Mouse (Mus musculus): Measurements from ENCODE around the gene Sh3gl2. TPM values are rescaled to one million over a fixed set of nuclear protein-coding genes. Genes with fewer than 3 reads are reported as not detected.

Gene Sh3gl2
- polyA plus RNA-seq, 1 experiment: not detected

DNA sequence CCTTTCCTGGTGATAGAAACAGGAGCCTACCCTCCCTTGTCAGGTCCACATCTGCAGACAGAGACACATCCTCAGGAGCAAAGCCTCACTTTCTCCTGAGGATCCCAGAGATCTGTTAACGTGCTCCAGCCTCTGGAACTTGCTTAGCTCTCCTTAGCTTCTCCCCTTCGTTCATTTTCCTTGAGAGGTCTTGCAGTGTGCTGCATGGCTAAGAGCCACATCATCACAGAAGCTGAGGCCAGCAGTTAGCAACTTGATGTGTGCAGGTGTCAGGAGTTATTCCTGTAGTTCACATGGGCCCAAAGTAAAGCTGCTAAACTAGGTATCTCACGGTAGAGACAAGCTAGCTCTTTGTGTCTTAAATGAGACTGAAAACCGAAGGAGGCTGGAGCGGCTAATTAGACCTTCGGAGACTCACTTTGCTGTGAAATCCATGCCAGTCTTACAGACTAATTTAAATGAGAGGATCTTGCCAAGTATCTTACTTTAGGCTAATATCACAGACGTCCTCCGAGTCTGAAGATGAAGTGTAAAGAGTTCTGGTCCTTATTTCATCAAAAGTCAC is 143.2 kb downstream of the Sh3gl2 start:
- no peaks in the 10 kb centered on the region for H3K79me3 ChIP-seq (ENCODE audit: low read depth)
- H3ac ChIP-seq (ENCODE audit: control insufficient read depth, insufficient read length, low read depth): no peak overlapping the region
- H3K27me3 ChIP-seq (ENCODE audit: control insufficient read depth, insufficient read depth, insufficient read length): peaks cover 3% of the 10 kb centered on the region
- H3K4me3 ChIP-seq (ENCODE audit: insufficient read depth, poor library complexity, severe bottlenecking): no peak overlapping the region
- TF ChIP-seq MYOD1 (IDR thresholded peaks at IDR 0.05; ENCODE audit: control insufficient read depth, insufficient read length, low read depth) (no peak), MAX (IDR thresholded peaks at IDR 0.05) (no peak), USF1 (IDR thresholded peaks at IDR 0.05; ENCODE audit: low read depth) (no peak), CEBPB (IDR thresholded peaks at IDR 0.05; ENCODE audit: low read depth) (no peak)
- no peaks in the 10 kb centered on the region for H3K79me2 ChIP-seq (ENCODE audit: control insufficient read depth, insufficient read depth)
- no peaks in the 10 kb centered on the region for H3K36me3 ChIP-seq (ENCODE audit: control insufficient read depth, insufficient read depth)

DNA sequence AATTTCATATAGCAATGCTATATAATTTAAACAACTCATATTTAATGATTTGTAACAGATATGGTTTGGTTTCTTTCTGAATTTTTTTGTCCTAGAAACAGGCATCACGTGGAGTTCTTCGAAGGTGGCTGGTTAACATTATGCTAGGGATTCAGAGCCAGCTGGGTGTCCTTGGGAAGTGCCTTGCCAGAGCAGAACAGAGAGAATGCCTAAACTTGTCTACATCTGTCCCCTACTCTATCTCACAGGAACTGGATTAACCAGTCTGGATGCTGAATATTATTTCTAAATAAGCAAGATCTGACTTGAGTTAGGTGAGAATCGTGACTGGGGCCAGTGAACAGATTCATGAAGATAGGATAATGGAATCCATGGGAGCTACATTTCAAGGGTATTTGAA is 157.7 kb downstream of the Sh3gl2 start:
- Histone ChIP-seq H3K36me3 (ENCODE audit: control insufficient read depth, insufficient read depth) (no peaks in the 10 kb centered on the region), H3ac (ENCODE audit: control insufficient read depth, insufficient read length, low read depth) (no peak overlapping the region), H3K79me2 (ENCODE audit: control insufficient read depth, insufficient read depth) (no peaks in the 10 kb centered on the region), H3K79me3 (ENCODE audit: low read depth) (no peaks in the 10 kb centered on the region), H3K4me3 (ENCODE audit: insufficient read depth, poor library complexity, severe bottlenecking) (no peak overlapping the region), H3K27me3 (ENCODE audit: control insufficient read depth, insufficient read depth, insufficient read length) (no peaks in the 10 kb centered on the region)
- TF ChIP-seq MYOD1 (IDR thresholded peaks at IDR 0.05; ENCODE audit: control insufficient read depth, insufficient read length, low read depth): no peak
- no peak for TF ChIP-seq USF1 (IDR thresholded peaks at IDR 0.05; ENCODE audit: low read depth)
- TF ChIP-seq MYOG (IDR thresholded peaks at IDR 0.05; ENCODE audit: control insufficient read depth, extremely low read depth, insufficient read length): no peak
- no peak for TF ChIP-seq FOSL1 (IDR thresholded peaks at IDR 0.05; ENCODE audit: insufficient read depth, low read length, poor library complexity, severe bottlenecking)
- no peak for TF ChIP-seq CEBPB (IDR thresholded peaks at IDR 0.05; ENCODE audit: low read depth)
- no peak for TF ChIP-seq MAX (IDR thresholded peaks at IDR 0.05)
- TF ChIP-seq CTCF (IDR thresholded peaks at IDR 0.05; ENCODE audit: control insufficient read depth, insufficient read depth, insufficient read length): no peak

DNA sequence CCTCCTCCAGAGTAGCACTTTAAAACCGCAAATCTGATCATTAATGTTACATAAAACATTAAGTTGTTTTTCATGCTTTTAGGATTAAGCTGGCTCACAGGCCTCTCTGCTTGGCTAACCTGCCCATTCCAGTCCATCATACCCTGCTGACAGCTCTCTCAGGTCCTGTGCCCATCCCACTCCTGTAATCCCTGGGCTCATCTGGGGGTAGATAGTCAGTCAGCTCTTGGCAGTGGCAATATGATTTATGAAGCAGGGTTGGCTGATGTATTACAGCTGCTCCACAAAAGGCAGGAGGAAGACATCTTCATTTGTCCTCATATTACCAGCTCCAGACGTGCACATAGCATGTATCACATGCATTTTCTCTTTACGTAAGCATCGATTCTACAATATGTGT is 158.3 kb downstream of the Sh3gl2 start:
- no peak overlapping the region for H3ac ChIP-seq (ENCODE audit: control insufficient read depth, insufficient read length, low read depth)
- TF ChIP-seq CEBPB (IDR thresholded peaks at IDR 0.05; ENCODE audit: low read depth) (no peak), MYOG (IDR thresholded peaks at IDR 0.05; ENCODE audit: control insufficient read depth, extremely low read depth, insufficient read length) (no peak), FOSL1 (IDR thresholded peaks at IDR 0.05; ENCODE audit: insufficient read depth, low read length, poor library complexity, severe bottlenecking) (no peak), CTCF (IDR thresholded peaks at IDR 0.05; ENCODE audit: control insufficient read depth, insufficient read depth, insufficient read length) (no peak), USF1 (IDR thresholded peaks at IDR 0.05; ENCODE audit: low read depth) (no peak), MYOD1 (IDR thresholded peaks at IDR 0.05; ENCODE audit: control insufficient read depth, insufficient read length, low read depth) (no peak), MAX (IDR thresholded peaks at IDR 0.05) (no peak)
- H3K4me3 ChIP-seq (ENCODE audit: insufficient read depth, poor library complexity, severe bottlenecking): no peak overlapping the region
- no peaks in the 10 kb centered on the region for H3K79me3 ChIP-seq (ENCODE audit: low read depth)
- H3K79me2 ChIP-seq (ENCODE audit: control insufficient read depth, insufficient read depth): no peaks in the 10 kb centered on the region
- H3K27me3 ChIP-seq (ENCODE audit: control insufficient read depth, insufficient read depth, insufficient read length): no peaks in the 10 kb centered on the region
- no peaks in the 10 kb centered on the region for H3K36me3 ChIP-seq (ENCODE audit: control insufficient read depth, insufficient read depth)

GRCm38 (mm10) chr4:85371036-85371435 is 166.1 kb downstream of the Sh3gl2 start:
- Histone ChIP-seq H3K79me3 (ENCODE audit: low read depth) (no peaks in the 10 kb centered on the region), H3K27me3 (ENCODE audit: control insufficient read depth, insufficient read depth, insufficient read length) (no peaks in the 10 kb centered on the region), H3K79me2 (ENCODE audit: control insufficient read depth, insufficient read depth) (no peaks in the 10 kb centered on the region), H3K4me3 (ENCODE audit: insufficient read depth, poor library complexity, severe bottlenecking) (no peak overlapping the region), H3ac (ENCODE audit: control insufficient read depth, insufficient read length, low read depth) (no peak overlapping the region), H3K36me3 (ENCODE audit: control insufficient read depth, insufficient read depth) (no peaks in the 10 kb centered on the region)
- no peak for TF ChIP-seq MYOD1 (IDR thresholded peaks at IDR 0.05; ENCODE audit: control insufficient read depth, insufficient read length, low read depth)
- TF ChIP-seq CTCF (IDR thresholded peaks at IDR 0.05; ENCODE audit: control insufficient read depth, insufficient read depth, insufficient read length): no peak
- TF ChIP-seq USF1 (IDR thresholded peaks at IDR 0.05; ENCODE audit: low read depth): no peak
- no peak for TF ChIP-seq FOSL1 (IDR thresholded peaks at IDR 0.05; ENCODE audit: insufficient read depth, low read length, poor library complexity, severe bottlenecking)
- TF ChIP-seq MYOG (IDR thresholded peaks at IDR 0.05; ENCODE audit: control insufficient read depth, extremely low read depth, insufficient read length): no peak
- no peak for TF ChIP-seq CEBPB (IDR thresholded peaks at IDR 0.05; ENCODE audit: low read depth)
- TF ChIP-seq MAX (IDR thresholded peaks at IDR 0.05): no peak

DNA sequence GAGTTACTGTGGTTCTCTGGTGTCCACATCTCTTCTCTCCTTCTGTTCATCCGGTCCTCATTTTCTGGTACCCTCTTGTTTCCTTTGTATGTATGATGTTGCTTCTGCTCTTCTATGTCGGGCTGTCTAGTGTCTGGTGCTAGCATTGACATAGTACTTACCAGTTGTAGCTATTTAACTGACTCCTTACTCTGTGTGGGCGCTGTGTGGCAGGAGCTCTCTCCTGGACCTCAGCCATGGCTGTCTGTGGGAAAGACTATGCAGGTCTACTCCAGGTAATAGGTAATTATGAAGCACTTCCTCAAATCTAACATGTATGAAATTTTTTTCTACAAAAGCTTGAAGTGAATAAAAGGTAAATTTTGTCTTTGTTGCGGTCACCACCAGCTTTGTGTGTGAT is 169.9 kb downstream of the Sh3gl2 start:
- Histone ChIP-seq H3ac (ENCODE audit: control insufficient read depth, insufficient read length, low read depth) (no peak overlapping the region), H3K27me3 (ENCODE audit: control insufficient read depth, insufficient read depth, insufficient read length) (no peaks in the 10 kb centered on the region), H3K36me3 (ENCODE audit: control insufficient read depth, insufficient read depth) (no peaks in the 10 kb centered on the region), H3K79me2 (ENCODE audit: control insufficient read depth, insufficient read depth) (no peaks in the 10 kb centered on the region), H3K4me3 (ENCODE audit: insufficient read depth, poor library complexity, severe bottlenecking) (no peak overlapping the region), H3K79me3 (ENCODE audit: low read depth) (no peaks in the 10 kb centered on the region)
- TF ChIP-seq USF1 (IDR thresholded peaks at IDR 0.05; ENCODE audit: low read depth) (no peak), MAX (IDR thresholded peaks at IDR 0.05) (no peak), CEBPB (IDR thresholded peaks at IDR 0.05; ENCODE audit: low read depth) (no peak), MYOD1 (IDR thresholded peaks at IDR 0.05; ENCODE audit: control insufficient read depth, insufficient read length, low read depth) (no peak), CTCF (IDR thresholded peaks at IDR 0.05; ENCODE audit: control insufficient read depth, insufficient read depth, insufficient read length) (no peak), FOSL1 (IDR thresholded peaks at IDR 0.05; ENCODE audit: insufficient read depth, low read length, poor library complexity, severe bottlenecking) (no peak), MYOG (IDR thresholded peaks at IDR 0.05; ENCODE audit: control insufficient read depth, extremely low read depth, insufficient read length) (no peak)

DNA sequence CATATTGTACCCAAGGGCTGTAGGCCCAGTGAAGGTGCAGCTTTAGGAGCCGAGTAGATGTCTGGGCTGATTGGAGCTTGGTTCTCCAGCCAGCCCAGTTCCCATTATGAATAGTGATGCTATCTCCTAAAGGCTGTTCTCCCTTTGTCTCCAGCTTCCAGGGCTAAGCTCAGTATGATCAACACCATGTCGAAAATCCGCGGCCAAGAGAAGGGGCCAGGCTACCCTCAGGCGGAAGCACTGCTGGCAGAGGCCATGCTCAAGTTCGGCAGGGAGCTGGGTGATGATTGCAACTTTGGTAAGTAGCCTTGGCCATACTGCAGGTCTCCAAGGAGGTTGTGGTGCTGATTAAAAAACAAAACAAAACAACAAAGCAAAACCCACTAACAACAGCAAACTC is 171.3 kb downstream of the Sh3gl2 start:
- Histone ChIP-seq H3ac (ENCODE audit: control insufficient read depth, insufficient read length, low read depth) (no peak overlapping the region), H3K4me3 (ENCODE audit: insufficient read depth, poor library complexity, severe bottlenecking) (no peak overlapping the region), H3K27me3 (ENCODE audit: control insufficient read depth, insufficient read depth, insufficient read length) (no peaks in the 10 kb centered on the region), H3K79me3 (ENCODE audit: low read depth) (no peaks in the 10 kb centered on the region), H3K36me3 (ENCODE audit: control insufficient read depth, insufficient read depth) (no peaks in the 10 kb centered on the region), H3K79me2 (ENCODE audit: control insufficient read depth, insufficient read depth) (no peaks in the 10 kb centered on the region)
- TF ChIP-seq MAX (IDR thresholded peaks at IDR 0.05) (no peak), CTCF (IDR thresholded peaks at IDR 0.05; ENCODE audit: control insufficient read depth, insufficient read depth, insufficient read length) (no peak), MYOG (IDR thresholded peaks at IDR 0.05; ENCODE audit: control insufficient read depth, extremely low read depth, insufficient read length) (no peak), USF1 (IDR thresholded peaks at IDR 0.05; ENCODE audit: low read depth) (no peak), CEBPB (IDR thresholded peaks at IDR 0.05; ENCODE audit: low read depth) (no peak), FOSL1 (IDR thresholded peaks at IDR 0.05; ENCODE audit: insufficient read depth, low read length, poor library complexity, severe bottlenecking) (no peak), MYOD1 (IDR thresholded peaks at IDR 0.05; ENCODE audit: control insufficient read depth, insufficient read length, low read depth) (no peak)

Data from C2C12 (cell line).